Mouse (Mus musculus) retina, adult 2 months (tissue): ENCODE data around the gene Cog2.

ENCODE experiments used
- DNase-seq: peaks from one replicate; pipeline ENCODE4 v3.0.0-alpha.2; 2012; ENCODE audit warnings: low read depth, low spot score

Gene Cog2

DNA sequence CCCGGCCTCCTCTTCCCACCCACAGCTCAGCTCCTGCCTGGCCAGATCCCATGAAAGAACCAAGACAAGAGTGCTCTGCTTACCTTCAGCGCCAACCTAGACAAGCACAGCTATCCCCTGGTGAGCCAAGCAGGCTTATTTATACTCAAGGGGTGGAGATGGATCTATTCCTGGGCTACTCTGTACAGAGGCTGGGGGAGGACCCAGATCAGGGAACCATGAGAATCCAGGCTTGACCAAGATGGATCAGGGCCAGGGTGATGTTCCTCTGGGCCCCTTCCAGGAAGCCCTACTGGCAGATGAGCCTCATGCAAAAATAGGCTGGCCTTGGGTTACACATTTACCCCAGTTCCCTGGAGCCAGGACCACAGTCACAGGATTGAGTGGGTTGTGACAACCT, 49.0 kb downstream of the Cog2 start, which contains the start of gene Agt:
TSS of gene Agt (minus strand) at position 114 of the 400 bp plus-strand sequence.
- no peak for DNase-seq

DNA sequence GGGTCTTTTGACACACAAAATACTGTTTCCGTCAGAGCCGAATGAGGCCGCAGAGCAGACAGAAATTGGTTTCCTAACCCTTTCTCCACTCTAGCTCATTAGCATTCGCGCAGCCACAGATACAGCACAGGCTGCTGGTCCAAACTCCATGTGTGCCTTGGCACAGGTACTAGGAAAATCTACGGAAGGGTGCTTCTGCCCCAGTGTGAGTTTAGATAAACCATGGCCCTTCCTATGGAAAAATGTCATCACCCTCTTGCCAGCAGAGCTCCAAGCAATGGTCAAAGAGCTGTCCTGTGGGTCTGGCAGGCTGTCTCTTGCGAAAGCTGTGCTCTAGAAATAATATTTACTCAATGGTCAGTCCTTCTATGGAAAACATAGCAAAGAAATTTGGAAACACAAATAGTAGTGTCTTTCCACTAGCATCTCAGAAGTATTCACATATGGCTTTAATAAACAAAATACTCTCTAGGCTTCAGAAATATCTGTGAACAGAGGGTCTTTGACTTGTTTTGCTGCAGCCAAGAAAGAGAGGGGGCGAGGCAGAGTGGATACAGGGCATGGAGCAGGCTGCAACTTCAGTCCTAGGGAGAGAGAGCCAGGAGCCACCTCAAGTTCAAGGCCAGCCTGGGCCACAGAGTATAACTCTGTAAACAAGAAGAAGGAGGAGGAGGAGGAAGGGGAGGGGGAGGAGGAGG, 51.3 kb downstream of the Cog2 start:
- no peak for DNase-seq

DNA sequence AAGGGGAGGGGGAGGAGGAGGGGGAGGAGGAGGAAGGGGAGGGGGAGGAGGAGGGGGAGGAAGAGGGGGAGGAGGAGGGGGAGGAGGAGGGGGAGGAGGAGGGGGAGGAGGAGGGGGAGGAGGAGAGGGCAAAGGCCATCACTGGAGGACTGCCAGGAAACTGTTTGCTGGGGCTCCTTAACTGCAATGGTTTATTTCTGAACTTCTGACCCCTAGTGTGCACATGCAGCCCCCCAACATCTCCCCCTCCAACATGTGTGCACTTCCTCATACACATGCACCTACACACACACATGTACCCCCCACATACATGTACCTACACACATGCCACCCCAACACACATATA, 51.8 kb downstream of the Cog2 start:
- no peak for DNase-seq

DNA sequence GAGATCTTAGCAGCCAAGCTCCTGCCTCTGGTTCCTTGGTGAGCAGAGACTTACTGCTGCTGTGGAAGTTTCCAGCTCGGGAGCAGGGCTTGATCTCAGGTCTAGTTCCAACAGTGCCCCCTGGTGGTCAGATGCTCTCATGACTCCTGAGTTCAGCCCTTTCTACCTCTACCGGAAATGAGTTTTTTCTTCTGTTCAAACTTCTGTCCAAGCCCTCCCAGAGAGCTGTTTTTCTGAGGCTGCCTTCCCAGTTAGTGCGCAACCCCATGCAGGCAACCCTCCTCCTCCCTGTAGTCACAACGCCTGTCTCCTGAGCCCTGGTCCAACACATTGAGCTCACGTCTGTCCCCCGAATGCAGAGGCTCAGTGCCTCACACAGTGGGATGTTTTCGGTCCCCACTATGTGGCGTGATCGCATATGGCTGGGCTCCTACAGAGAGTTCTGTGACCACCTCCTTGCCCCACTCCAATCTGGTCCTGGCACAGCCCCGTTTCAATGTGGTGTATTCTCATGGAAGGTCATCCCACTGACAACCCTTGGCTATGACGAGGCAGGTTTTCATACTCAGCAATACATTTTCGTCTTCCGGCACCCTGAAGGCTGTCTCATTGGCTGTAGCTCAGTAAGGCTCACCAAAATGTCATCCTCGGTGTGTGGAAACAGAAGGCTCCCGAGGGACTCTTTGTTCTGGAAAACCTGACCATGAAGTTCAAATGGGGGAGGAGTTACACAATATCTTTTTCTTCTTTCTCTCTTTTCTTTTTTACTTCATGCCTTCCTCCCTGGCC, 53.2 kb downstream of the Cog2 start:
- DNase-seq, result peak; percentile 65

DNA sequence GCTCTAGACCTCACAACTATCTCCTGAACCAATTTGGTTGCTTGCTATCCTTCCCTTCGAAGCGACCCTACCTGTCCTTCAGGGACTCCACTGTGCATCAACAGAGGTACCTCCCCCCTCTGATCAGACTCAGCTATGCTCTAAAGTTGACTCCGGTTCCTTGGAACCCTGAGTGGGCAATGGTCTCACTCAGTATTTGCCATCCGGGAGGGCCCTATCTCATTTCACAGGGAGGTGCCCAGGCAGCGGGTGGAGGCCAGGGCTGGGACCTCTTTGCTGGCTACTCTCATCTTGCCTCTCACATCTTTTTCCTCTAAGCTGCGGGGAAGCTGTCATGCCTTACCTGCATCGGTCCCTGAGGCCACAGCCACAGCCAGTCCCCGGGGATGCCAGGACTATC, 55.2 kb downstream of the Cog2 start, which contains the start of gene Capn9:
TSS of gene Capn9 (plus strand) at position 301 of the 400 bp plus-strand sequence.
- DNase-seq, result no peak

DNA sequence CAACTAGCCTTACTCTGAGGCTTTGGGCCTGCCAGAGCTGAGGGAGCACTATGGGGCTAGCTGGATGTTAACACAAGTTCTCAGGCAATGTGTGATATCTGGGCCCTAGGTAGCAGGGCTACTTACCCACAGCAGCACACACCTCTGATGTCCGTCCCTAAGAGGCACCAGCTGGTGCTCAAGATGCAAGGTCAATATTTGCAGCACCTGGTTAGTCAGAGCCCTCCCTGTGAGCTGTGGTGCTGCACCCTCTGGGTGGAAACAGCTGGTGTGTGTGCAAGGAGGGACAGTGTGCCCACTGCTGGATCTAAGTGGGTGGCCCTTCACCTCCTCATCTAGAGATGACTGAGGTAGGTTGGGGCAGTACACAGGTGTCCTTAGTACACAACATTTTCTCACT, 56.2 kb downstream of the Cog2 start:
- DNase-seq, result no peak

DNA sequence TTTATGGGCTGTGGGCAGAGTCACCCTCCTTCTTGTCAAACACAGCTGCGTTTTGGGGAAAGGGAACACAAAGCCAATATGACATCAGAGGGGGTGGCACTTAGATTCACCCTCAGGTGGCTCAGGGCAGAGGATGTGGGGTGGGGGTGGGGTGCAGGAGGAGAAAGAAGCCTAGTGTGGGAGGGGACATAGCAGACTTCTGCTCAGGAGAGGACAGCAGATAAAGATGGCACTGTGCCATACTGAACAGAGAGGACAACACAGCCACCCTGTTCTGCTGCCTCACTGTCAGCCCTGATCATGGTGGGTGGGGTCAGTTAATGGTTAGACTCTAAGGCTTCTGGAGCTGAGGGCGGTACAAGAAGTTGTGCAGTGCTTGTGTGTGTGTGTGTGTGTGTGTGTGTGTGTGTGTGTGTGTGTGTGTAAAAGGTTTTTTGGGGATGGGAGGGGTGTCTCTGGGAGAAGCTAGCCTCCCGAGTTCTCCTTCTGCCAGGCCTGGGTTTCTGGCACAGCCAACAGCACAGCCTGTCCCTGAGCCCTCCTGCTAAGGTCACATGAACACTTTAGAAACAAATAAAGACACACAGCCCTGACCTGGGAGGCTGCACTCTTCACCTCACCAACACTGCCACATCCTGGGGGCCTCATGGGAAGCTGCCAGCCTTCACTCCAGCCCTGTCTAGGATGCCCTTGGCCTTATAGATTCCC, 65.3 kb downstream of the Cog2 start:
- DNase-seq, result no peak

DNA sequence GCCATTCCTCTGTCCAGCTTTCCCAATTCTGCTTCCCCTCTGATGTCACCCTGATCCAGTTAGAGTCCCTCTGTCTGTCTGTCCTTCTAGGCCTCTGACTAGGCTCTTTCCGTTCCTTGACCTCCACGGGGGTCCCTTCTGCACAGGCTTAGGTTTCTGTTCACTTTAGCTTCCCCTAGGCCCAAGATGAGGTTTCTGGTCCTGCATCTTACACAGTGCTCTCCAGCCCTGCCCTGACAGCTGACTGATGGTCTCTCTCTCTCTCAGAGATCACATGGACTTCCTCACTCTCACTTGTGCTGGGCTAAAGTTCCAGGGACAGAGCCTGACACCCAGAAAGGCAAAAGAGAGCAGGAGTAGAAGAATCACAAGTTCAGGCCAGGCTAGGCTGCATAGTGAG, 66.0 kb downstream of the Cog2 start:
- DNase-seq, result no peak

DNA sequence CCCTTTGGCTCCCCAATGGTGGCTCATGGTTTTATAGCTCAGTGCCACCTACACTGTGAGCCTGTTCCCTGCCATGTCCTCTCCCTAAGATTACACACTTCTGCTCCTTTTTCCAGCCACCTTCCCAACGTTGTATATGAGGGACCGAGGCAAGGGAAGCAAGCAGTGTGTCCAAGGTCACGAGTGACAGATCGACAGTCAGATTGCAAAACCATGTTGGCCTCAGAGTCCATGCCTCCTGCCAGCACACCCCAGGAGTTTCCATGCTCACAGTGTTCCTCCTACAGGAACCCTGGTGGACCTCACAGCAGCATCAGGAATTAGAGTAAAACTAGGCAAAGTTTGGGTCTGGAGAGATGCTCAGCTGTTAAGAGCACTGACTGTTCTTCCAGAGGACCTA, 68.8 kb downstream of the Cog2 start:
- DNase-seq, result no peak
